Mouse (Mus musculus): ENCODE results near the gene Dap.

- TF ChIP-seq CTCF (IDR thresholded peaks at IDR 0.05; ENCODE audit: extremely low read depth, insufficient read depth, insufficient read length, insufficient replicate concordance) = no peak
- TF ChIP-seq POLR2A (IDR thresholded peaks at IDR 0.05; ENCODE audit: low read depth, low read length) = no peak
Observed at GRCm38 (mm10) chr15:31237898-31238297, 13.8 kb downstream of the Dap start.

Measured in spleen, adult 2 months (tissue).